In the genomic region with DNA sequence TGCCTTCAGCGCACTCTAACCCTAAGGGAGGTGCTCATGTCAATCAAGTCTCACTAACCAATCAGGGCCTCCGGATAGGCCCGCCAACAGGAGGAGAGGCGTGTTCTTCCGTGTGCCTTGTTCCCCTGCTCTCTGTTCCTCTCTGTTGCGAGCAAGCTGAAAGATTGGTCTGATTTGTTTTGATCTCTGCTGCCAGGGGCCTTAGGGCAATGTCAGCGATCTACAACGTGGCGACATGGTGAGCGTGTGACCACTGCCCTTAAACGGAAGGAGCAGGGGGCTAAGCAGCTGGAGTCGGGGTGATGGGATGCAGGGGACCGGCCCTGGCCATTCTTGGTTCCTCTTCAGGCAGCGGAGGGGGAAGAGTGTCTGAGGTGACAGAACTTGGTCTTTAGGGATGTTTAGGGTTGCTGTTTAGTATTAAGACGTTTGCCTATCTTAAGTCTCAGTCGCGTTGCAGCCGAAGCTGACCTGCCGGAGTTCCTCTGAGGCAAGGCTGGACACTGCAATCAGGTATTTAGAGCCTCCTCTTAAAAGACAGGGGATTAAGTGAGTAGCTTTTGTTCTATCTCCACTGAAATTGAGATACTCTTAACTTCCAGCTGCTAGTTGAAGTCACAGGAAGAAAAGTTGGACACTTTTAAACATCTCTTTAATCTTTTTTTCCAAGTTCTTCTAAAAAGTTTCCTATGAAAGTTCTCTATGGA, we compare ENCODE assay signal across 8 mouse cellular contexts.
DNase-seq lines count a peak whose midpoint lies in the region; ATAC-seq and TF ChIP-seq lines count a peak whose summit lies in the region.
"Not testable (repeated sequence)": the region's sequence is repeated elsewhere in the genome, so short reads cannot be mapped to it uniquely, and the experiment has no call there.

No protein-coding gene starts in this region.

- dilution Hi-C loops in CH12.LX (cut with MboI; ENCODE audit: extremely low pct_ligation_motif_present, extremely low pct_unique_long_range_greater_than_20kb, low sequenced_read_pairs) = not testable (repeated sequence)

- TF ChIP-seq CTCF in CH12.LX (conservative IDR thresholded peaks at IDR 0.05 in 1 of 2, IDR thresholded peaks at IDR 0.05 in 1 of 2; ENCODE audit: low read depth in 2 of 2, low read length in 2 of 2); forebrain, postnatal 0 days (IDR thresholded peaks at IDR 0.05; ENCODE audit: low read depth); lung, adult 2 months (IDR thresholded peaks at IDR 0.05; ENCODE audit: insufficient read depth, low read length): not testable (repeated sequence)

- H3K36me3 ChIP-seq in CH12.LX (replicated peaks in 1 of 2; ENCODE audit: control insufficient read depth in 1 of 2, insufficient read depth in 1 of 2, low read length in 1 of 2); forebrain, postnatal 0 days (ENCODE audit: insufficient read depth); neural tube, embryonic 12.5 days; stomach, embryonic 15.5 days: not testable (repeated sequence)

- peak overlapping the region; percentile 78 for H3K27ac ChIP-seq in CH12.LX (ENCODE audit: insufficient read depth, low read depth)
- H3K27ac ChIP-seq in forebrain, postnatal 0 days (ENCODE audit: low read depth, low read length); neural tube, embryonic 12.5 days: not testable (repeated sequence)
- peak overlapping the region; percentile 40; the same call in 1 of the 2 replicates for H3K27ac ChIP-seq in stomach, embryonic 15.5 days

- TF ChIP-seq POLR2A in CH12.LX (IDR thresholded peaks at IDR 0.05; ENCODE audit: low read depth, low read length) = peak; percentile 56; the same call in 1 of the 2 replicates
- TF ChIP-seq POLR2A in lung, adult 2 months (IDR thresholded peaks at IDR 0.05; ENCODE audit: borderline replicate concordance, extremely low read depth, low read depth, low read length) = not testable (repeated sequence)

- not testable (repeated sequence) for TF ChIP-seq EP300 in CH12.LX (IDR thresholded peaks at IDR 0.05; ENCODE audit: low read length)

- not testable (repeated sequence) for H3K9me3 ChIP-seq in CH12.LX (replicated peaks; ENCODE audit: low read length); forebrain, postnatal 0 days (ENCODE audit: low read length); neural tube, embryonic 12.5 days; stomach, embryonic 15.5 days

- in situ Hi-C loops in CH12.LX (cut with MboI; ENCODE audit: low pct_ligation_motif_present, low pct_unique_long_range_greater_than_20kb, low sequenced_read_pairs) = not testable (repeated sequence)

- not testable (repeated sequence) for ATAC-seq in forebrain, postnatal 0 days
- ATAC-seq in neural tube, embryonic 12.5 days (ENCODE audit: low FRiP score, low read depth) = peak; percentile 74; the same call in 1 of the 2 replicates
- ATAC-seq in stomach, embryonic 15.5 days (ENCODE audit: insufficient read depth, low FRiP score, low read depth) = peak; percentile 60

- TF ChIP-seq RAD21 in CH12.LX (IDR thresholded peaks at IDR 0.05; ENCODE audit: low read depth, low read length) = not testable (repeated sequence)

- 2% methylated on average over 19 of the region's 19 CpGs for WGBS in forebrain, postnatal 0 days
- 1% methylated on average over 19 of the region's 19 CpGs for WGBS in lung, adult 2 months
- 1% methylated on average over 19 of the region's 19 CpGs for WGBS in neural tube, embryonic 12.5 days
- 1% methylated on average over 19 of the region's 19 CpGs for WGBS in stomach, embryonic 15.5 days

- not testable (repeated sequence) for H3K79me2 ChIP-seq in CH12.LX (replicated peaks; ENCODE audit: control insufficient read depth, extremely low read depth, insufficient read depth, poor library complexity, severe bottlenecking)

- H3K27me3 ChIP-seq in CH12.LX (replicated peaks); forebrain, postnatal 0 days (ENCODE audit: insufficient read depth, low read length); neural tube, embryonic 12.5 days (replicated peaks); stomach, embryonic 15.5 days (replicated peaks): not testable (repeated sequence)

- peak; percentile 71 for DNase-seq in CH12.LX (ENCODE audit: extremely low read depth)
- DNase-seq in cerebellum, adult 9-10 months = peak; percentile 4
- peak; percentile 50 for DNase-seq in forebrain, postnatal 0 days
- peak; percentile 40 for DNase-seq in heart, postnatal 4 days
- DNase-seq in layer of hippocampus, adult 11-12 months (ENCODE audit: low spot score) = peak; percentile 12
- peak; percentile 29 for DNase-seq in lung, adult 2 months

- peak overlapping the region; percentile 87 for H3K9ac ChIP-seq in CH12.LX (ENCODE audit: insufficient read depth, low read depth)
- H3K9ac ChIP-seq in forebrain, postnatal 0 days = peak overlapping the region; percentile 59
- H3K9ac ChIP-seq in neural tube, embryonic 12.5 days = peak overlapping the region; percentile 68
- peak overlapping the region; percentile 58 for H3K9ac ChIP-seq in stomach, embryonic 15.5 days

- not testable (repeated sequence) for H3K4me1 ChIP-seq in CH12.LX (ENCODE audit: control insufficient read depth in 1 of 2, insufficient read depth in 2 of 2); forebrain, postnatal 0 days (ENCODE audit: insufficient read depth); lung, adult 2 months (ENCODE audit: control insufficient read depth, insufficient read depth, low read length); neural tube, embryonic 12.5 days; stomach, embryonic 15.5 days

- H3K4me3 ChIP-seq in CH12.LX (replicated peaks in 1 of 3; ENCODE audit: low read depth in 2 of 3, low read length in 2 of 3, poor library complexity in 1 of 3) = peak overlapping the region; percentile 44 to 96 (median 62)
- peak overlapping the region; percentile 43 for H3K4me3 ChIP-seq in forebrain, postnatal 0 days (ENCODE audit: low read depth, low read length)
- H3K4me3 ChIP-seq in lung, adult 2 months (replicated peaks; ENCODE audit: extremely low read depth, low read depth, low read length) = peak overlapping the region; percentile 66
- peak overlapping the region; percentile 60 for H3K4me3 ChIP-seq in neural tube, embryonic 12.5 days
- H3K4me3 ChIP-seq in stomach, embryonic 15.5 days (replicated peaks) = peak overlapping the region; percentile 68

- H3K4me2 ChIP-seq in CH12.LX (ENCODE audit: insufficient read depth, low read depth, poor library complexity, severe bottlenecking) = peak overlapping the region; percentile 82; the same call in 1 of the 2 replicates
- H3K4me2 ChIP-seq in forebrain, postnatal 0 days (ENCODE audit: low read depth) = peak overlapping the region; percentile 57
- H3K4me2 ChIP-seq in neural tube, embryonic 12.5 days (replicated peaks) = peak overlapping the region; percentile 62
- H3K4me2 ChIP-seq in stomach, embryonic 15.5 days = peak overlapping the region; percentile 52

TF ChIP-seq in CH12.LX, 34 proteins besides CTCF, POLR2A, EP300 and RAD21:
- TF ChIP-seq MYC (IDR thresholded peaks at IDR 0.05; ENCODE audit: low read depth, low read length) (0 out of 2 replicates have a peak, but pooled peaks have one; percentile 37), HCFC1 (IDR thresholded peaks at IDR 0.05; ENCODE audit: low read depth, low read length) (peak; percentile 57), MXI1 (IDR thresholded peaks at IDR 0.05; ENCODE audit: low read depth, low read length) (0 out of 2 replicates have a peak, but pooled peaks have one; percentile 23), TBP (conservative IDR thresholded peaks at IDR 0.05; ENCODE audit: low read depth, low read length) (0 out of 2 replicates have a peak, but pooled peaks have one; percentile 26), CHD2 (IDR thresholded peaks at IDR 0.05; ENCODE audit: low read length) (peak; percentile 61), NELFE (IDR thresholded peaks at IDR 0.05; ENCODE audit: low read depth, low read length) (peak; percentile 56), E2F4 (IDR thresholded peaks at IDR 0.05; ENCODE audit: insufficient replicate concordance, low read depth, low read length) (peak; percentile 92), KAT2A (IDR thresholded peaks at IDR 0.05; ENCODE audit: insufficient replicate concordance, low read length) (0 out of 2 replicates have a peak, but pooled peaks have one; percentile 47), ELF1 (IDR thresholded peaks at IDR 0.05; ENCODE audit: low read depth, low read length) (peak; percentile 55; the same call in 1 of the 2 replicates)

Comparison
In these comparisons a context has a peak if more than half of its experiments do, and no peak if none do; other contexts are left out.
1. DNase-seq: peak in every context shown above with its lines; median percentile 71 in CH12.LX; 50 in forebrain, postnatal 0 days; 40 in heart, postnatal 4 days; 29 in lung, adult 2 months; 12 in layer of hippocampus, adult 11-12 months; 4 in cerebellum, adult 9-10 months.